Mouse (Mus musculus): ENCODE measurements around the gene Herc3.

The Herc3 gene

DNA sequence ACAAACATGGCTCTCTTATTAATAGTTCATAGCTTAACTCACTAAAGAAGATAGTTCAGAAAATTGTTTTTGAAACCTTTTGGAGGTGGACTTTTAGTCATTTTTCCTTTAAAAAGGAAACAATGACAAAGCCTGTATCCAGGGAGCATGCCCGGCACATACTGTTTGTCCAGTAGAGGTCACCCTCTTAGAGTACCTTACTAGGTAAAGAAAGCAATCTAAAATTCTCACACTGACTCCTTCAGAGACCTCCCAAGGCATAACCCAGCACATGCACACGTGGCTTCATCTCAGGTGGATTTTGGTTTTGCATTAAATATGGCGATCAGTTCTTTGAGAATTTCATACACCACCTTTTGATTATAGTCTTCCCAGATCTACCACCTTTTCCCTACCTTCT, 90.4 kb downstream of the Herc3 start:
- DNase-seq (ENCODE audit: low spot score), result no peak

DNA sequence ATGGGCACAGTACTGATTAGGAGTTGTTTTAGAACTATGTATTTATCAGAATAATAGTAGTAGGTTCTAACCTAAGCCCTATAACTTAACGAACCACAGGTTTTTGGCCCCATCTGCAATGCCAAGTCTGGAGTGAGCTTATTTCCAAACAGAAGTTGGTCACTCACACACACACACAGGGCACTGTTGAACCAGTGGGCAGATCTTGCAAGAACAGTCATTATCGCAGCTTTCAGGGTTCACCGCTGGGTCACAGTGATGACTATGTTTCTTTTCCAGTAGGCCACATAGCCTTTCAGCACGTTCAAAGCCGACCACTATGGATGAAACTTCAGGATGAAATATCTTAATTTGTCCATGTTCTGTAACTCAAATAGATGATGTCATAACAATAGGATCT, 91.2 kb downstream of the Herc3 start:
- DNase-seq (ENCODE audit: low spot score), result no peak

DNA sequence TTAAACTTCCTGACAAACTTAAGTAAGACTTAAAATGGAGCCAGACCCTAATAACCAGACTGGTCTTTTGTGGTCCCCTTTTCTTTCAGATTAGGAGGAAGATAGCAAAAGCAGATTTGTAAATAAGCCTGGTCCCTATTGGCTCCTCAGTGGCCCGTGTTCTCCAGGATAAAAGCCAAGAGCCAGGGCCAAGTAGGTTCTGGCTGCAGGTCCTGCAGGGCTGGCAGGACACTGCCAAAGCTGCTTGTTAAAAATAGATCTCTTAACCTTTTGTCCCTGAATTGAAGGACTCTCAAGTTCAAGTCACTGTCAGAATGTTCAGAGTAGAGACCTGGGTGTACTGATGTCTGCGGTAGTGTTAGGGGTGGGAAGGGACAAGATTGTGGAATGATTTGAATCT, 96.6 kb downstream of the Herc3 start:
- DNase-seq (ENCODE audit: low spot score), result no peak

DNA sequence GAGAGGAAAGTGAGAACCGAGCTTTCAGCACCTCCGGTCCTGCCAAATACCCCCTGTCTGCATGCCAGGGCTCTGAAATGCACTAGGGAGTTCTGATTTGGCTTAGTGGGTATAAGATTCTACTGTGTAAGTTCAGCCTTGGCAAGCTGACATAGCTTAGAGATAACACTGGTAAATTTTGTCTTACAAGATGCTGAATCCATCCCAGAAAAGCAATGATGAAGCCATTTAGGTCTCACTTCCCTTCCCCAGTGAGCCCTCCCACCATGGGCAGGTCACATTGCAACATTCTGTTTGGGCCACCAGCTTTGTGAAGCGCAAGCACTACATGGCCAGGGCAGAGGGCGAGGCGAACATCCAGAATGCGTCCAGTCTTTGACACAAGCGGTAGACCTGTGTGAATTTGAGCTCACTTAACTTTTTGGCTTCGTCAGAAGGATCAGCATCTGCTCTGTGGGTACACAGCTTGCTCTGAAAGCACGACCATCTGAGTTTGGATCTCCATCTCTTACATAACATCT, 98.7 kb downstream of the Herc3 start:
- DNase-seq (ENCODE audit: low spot score), result no peak

DNA sequence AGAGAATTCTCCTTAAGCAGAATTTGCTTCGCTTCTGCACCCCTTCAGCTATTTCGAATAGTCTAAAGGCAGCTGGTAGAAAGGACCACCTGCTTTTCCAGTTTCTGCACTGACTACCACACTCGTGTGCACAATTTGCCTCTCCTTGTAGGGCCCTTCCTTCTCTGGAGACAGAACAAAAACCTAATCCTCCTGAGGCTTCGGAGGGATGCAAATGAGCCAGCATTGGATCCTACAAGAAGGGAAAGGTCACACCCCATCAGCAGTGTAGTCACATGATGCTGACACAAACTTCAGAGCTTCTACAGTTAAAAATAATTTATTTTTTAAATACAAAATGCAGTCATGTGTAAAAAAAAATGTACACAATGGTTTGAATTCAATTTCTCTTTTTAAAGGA, 99.9 kb downstream of the Herc3 start:
- DNase-seq (ENCODE audit: low spot score), result no peak

DNA sequence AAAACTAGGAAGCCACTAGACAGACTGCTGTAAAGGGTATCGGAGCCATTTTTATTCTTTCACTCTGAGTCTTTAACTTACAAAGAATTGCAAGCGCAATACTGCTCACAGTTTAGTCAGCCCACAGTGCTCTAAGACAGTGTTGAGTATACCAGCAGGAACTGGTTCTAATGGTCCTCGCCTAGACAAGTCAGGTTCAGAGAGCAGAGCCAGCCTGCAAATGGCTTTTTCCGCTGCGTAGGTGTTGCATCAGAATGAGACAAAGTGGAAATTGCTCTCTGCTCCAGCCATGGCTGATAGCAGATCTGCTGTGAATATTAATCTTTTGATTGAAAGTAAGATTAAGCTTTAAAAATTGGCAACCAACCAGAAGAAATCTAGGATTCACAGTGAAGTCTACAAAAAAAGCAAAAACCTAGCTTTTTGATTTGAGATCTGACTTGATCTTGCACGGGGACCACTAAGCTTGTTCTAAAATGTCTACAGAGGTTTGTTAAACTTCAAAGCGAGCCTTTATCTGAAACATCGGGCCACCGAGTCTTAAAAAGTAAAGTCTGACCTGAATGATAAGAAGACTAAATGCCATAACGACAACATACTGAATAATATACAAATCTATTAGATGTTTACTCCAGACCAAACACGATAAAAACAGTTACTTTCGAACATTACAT, 101.4 kb downstream of the Herc3 start:
- no peak for DNase-seq (ENCODE audit: low spot score)

DNA sequence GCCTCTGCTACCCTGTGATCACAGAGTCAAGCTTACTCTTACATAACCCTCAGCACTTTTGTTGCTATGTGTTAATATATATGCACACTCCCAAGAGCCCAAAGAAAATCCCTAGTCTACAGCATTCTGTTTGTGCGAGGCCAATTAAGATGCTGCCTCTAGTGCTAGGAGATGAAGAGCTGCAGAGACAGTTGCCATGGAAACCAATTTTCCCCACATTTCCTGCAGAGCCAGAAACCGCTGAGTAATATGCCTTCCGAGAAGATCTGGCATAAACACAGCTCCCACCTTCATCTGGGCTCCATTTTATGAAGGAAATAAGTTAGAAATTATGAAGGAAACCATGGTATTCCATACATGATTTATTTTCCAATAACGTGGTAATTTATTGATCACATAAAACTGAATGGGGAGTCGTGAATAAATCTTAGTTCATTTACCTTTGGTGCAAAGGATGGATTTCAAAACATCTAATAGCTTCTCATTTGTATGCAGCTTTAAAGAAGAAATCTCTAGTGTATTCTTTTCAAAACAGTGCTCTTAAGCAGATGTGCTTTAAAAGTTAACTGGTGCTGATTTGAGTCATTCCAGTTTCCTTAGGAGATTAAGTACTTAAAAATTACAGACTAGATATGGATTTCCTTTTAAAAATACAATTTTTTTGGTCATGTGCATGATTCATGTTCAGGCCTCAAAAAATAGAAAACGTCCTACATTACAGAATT, 102.1 kb downstream of the Herc3 start:
- DNase-seq (ENCODE audit: low spot score), result no peak

DNA sequence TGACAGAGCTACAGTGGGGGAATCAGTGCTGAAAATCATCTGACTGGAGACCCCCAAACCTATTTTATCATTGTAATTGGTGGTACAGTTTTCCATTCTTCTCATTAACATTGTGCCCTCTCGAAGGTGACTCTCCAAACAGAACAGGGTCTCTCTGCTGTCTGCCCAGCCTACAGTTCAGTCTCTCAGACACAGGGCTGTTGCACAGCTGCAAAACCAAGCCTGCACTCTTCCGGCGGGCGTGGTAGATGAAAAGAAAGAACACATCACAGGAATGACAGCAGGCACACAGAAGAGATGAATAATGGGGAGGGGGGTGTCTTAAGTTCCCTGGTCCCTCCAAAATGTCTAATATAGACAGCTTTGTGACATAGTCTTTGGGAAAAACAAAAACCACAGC, 102.9 kb downstream of the Herc3 start:
- no peak for DNase-seq (ENCODE audit: low spot score)

DNA sequence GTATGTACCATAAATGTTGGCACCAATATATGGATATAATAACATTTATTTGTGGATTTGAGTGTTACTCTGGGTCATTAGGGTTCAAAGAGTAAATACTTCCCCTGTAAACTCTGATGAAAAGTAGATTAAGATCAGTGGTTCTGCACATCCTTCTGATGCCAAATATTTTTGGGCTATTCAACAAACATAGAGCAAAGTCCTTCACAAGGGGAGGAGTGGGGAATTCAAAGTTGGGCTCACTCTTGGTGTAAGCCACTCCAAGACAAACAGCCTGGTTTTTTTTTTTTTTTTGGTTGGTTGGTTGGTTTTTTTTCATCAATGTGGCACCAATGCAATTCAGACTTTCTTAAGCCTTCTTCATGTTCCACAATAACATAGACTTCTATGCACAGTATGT, 106.5 kb downstream of the Herc3 start:
- DNase-seq (ENCODE audit: low spot score), result no peak

DNA sequence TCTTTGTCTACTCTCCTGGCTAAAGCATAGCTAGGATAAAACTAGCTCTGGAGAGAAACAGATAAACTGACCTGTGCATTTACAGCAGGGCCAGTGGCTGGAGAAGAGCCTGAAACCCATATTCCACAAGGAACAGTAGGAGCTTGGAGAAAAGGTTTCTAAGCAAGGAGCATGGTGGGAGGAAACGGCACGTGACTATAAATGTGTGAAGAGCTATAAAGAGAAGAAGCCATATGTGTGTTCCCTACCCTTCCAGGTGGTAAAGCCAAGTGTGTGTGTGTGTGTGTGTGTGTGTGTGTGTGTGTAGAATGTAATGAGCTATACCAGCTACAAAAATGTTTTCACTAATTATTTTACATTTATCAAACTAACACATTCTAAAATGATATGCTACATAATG, 111.0 kb downstream of the Herc3 start:
- no peak for DNase-seq (ENCODE audit: low spot score)

DNA sequence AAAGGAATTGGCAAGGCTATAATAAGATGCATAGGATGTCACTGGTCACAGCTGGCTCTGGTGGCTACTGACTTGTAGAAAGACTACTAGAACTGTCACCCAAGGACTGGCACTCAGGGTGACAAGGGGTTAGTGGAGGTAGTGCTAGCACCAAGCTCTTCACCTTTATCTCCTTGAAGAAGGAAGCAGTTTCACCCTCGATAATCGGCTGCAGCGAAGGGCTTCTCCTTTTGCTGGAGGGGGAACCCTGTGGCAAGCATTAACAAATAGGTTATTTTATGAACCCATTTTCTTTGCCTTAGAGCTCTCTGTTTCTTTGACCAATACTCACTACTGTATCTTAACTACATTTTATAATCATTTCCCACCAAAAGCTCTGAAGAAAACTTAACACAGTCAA, 112.7 kb downstream of the Herc3 start:
- no peak for DNase-seq (ENCODE audit: low spot score)

DNA sequence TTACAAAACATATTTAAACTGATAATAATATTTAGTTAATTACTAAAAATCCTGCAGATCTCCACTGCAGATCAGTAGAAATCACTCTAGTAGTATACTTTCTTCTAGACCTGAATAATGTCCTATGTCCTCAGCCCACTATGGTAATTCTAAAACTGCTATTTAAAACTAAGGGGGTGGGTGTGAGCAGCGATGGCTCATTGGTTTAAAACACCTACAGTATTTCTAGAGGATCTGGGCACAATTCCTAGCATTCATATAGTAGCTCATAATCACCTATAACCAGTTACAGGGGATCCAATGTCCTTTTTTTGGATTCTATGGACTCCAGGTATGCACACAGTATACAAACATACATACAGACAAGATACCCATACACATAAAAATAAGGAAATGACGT, 115.0 kb downstream of the Herc3 start:
- DNase-seq (ENCODE audit: low spot score), result no peak

DNA sequence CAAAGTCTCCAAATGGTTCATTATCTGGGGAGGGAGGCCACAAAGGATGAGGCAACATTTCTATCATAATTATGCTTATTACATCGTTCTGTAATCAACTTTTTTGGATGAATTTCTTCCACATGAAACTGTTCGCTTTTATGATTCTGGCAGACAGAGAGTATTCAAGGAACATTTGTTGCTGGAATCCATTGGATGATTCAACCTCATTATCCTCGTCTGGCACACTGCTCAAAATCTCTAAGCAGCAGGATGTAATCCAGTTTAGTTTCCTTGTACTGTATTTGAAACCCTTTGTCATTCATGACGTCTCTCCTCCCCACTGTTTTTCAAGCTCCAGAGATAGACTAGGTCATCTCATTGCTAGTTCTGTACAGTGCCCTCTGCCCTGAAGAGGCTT, 115.6 kb downstream of the Herc3 start:
- no peak for DNase-seq (ENCODE audit: low spot score)

DNA sequence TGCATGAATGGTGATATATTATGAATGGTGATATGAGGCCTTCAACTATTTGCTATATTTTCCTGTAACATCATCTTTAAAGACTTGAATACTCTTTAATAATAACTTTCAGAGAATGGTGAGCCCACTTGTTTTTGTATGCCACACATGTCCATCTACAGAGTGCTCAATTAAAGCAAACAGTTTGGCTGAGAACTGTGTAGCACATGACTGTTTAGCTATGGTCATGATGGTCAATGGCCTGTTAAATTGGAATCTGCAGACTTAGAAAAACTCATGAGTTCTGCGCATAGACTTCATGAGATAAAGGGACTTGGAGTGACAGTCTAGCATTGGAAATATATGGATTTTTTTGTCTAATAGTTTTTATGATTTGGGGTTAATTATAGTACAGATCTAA, 119.1 kb downstream of the Herc3 start:
- DNase-seq (ENCODE audit: low spot score), result no peak

DNA sequence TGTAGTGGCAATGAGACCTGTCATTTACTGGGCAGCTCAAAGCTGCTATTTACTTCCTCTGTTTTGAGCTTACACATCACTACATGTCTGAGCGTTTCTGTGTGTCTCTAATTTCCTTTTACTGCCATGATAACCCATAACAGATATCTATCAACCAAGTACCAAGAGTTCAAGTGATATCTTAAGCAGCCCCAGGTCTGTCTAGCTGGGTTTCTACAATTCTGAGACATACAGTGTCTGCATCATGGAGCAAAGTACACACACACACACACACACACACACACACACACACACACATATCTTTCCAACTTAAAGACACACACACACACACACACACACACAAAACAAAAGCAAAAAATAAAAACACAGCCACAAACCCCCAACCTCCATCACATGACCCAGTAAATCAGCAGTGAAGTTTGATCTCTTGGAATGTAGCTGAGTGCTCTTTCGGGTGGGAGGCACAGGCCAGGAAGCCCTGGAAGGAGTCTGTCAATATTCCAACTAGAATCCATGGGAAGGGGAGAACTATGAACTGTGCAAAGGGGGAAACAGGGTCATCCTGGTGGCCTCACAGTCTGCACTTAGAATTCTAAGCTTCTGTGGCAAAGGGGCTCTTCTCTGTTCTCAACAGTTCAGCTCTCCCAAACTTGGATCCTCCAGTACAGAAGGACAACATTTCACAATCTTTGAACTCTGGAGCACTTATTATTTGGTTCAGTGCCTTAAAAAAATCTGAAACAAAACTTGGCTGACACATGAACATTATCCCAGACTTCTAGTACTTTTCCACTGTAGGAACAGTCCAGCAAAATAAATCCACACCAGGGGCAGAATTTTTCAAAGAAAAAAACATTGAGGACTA, 120.1 kb downstream of the Herc3 start:
- DNase-seq (ENCODE audit: low spot score), result no peak

DNA sequence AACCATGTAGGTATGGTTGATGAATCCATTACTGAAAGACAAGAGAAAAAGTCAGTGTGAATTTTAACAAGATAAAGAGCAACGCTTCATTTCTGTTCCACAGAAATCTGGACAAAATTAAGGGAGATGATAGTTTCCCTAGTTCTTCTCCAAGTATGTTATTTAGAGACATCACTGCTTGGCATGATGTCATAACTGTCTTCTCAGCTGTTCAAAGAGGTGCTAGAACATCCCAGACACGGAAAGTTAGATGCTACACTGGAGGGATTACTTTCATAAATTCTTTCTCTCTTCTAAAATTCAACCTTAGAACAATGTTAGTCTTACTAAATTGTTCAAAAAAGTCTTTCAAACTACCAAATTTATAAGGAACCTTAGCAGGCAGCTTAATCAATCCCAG, 129.3 kb downstream of the Herc3 start:
- DNase-seq (ENCODE audit: low spot score), result no peak

DNA sequence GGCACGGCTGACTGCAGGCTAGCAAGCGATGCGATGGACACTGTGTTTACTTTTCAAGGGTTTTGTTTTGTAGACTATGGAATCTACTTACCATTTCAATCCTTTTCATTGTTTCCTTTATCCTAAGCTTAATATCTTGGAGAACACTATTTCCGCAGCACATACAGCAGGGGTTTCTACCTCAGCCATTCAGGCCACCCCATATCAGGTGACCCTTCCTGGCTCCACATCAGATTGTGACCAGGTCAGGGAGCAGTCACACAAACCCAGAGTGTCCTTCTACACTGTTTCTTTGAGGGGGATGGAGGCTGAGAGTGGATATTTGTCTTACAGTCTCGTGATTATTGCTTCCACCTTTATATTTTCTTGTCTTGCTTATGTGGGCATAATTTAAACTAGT, 131.4 kb downstream of the Herc3 start:
- no peak for DNase-seq (ENCODE audit: low spot score)

DNA sequence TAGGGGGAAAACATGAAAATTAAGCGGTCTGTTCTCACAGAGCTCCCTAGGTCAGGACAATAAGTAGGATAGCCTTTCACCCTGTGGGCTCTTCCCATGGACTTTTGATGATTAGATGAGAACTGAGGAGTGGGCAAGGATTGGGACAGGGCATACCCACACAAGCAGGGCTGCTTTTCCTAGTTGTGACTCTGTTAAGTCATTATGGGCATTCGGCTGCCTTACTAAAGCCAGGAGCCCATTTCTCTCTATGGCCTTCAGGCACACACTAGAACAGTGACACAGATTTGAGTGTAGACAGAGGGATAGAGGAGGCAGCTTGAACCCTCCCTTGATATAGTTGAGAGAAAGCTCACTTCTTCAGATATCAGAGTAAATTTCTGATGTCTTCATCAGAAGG, 132.8 kb downstream of the Herc3 start:
- no peak for DNase-seq (ENCODE audit: low spot score)

DNA sequence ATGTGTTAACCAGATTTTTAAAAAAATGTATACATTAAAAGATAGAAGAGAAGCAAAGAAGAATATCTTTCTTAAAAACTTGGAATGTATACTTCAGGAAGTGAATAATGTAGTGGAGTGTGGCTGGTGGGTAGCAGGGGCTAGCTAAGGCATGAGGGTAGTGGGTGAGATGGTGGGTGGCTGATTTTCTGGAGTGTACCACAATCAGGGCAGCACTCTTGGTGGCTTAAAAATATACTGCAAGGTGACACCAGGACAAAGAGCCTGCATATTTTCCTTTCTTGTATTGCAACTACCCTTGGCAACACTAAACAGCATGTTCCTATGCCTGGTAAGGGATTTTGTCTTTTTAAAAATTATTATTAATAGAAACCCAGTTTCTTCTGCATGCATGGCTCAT, 133.3 kb downstream of the Herc3 start:
- DNase-seq (ENCODE audit: low spot score), result no peak

DNA sequence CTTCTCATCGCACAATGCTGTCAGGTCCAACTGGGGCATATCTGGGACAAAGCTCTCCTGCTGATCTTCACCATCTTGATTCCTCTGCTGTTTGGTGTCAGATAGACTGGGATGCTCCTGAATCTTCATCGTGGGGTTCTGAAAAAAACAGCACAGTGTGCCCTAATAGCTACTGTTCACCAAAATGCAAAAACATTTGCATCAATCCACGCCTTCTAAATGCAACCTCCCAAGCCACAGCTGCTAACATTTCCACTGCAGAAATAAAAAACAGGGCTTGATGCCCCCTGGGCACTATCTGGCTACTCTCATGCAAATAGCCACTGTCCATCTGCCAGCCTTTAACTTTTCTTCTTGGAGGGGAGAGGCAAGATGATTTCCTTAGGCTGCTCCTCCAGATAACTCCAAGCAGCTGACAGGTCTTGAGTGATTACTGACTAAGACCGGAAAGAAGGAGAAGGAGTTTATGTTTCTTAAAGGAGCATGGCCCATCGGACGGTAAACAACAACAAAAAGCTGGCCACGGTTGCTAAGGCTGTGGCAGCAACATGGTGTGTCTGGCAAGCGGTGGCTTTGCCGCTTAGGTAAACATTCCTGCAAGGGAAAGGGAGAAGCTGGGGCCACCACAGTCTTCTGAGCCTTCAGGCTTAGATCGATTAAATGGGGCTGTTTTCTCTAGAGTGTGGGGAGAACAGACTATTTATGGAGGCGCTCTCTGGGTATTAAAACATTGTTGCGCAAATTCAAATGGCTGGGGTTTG, 134.0 kb downstream of the Herc3 start:
- no peak for DNase-seq (ENCODE audit: low spot score)

DNA sequence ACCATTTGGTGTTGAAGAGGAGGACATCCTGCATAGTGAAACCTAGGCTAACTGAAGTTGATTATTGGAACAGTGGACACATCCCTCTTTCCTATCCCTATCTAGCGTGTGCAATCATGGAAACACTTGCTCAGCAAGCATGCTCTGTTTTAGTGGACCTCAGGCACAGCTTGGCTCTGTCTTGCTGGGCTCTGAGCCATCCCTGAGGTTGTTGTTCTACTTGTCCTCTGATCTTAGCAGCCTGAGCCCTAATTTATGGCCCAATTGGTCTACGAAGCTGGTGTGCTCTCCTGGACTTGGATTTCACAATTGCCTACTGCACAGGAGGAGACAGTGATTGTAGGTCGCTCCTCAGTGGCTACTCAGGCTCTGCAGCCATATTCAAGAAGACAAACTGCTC, 137.0 kb downstream of the Herc3 start:
- DNase-seq (ENCODE audit: low spot score), result no peak

Measured in ovary, postnatal 10 days (tissue).